Mouse (Mus musculus) fat pad, adult 2 months (tissue): ENCODE data around the gene Gje1.

ENCODE experiments used
- DNase-seq: peaks from one replicate; pipeline ENCODE4 v3.0.0-alpha.2; 2011; ENCODE audit warnings: low read depth, low spot score; ENCODE audit errors: extremely low read depth

The Gje1 gene

DNA sequence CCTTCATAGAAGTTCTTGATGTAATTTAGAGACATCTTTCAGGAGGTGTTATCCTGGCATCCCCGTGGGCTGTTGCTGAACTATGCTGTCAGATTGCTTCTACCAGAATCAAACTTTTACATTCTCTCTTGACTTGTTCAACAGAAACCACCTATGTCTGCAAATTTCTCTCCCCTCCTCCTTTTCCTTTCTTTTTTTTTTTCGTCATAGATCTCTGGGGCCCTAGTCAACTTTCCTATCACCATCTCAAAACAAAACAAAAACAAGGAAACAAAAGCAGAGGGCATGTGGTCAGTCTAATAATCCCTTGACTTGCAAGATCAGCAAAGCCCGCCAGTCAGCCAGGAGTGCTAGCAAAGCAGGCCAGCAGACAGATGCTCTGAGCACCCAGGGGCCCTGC lies at the start of gene Gje1:
Gje1 (minus strand) TSS at position 101 of the 400 bp plus-strand sequence.
- DNase-seq = no peak

DNA sequence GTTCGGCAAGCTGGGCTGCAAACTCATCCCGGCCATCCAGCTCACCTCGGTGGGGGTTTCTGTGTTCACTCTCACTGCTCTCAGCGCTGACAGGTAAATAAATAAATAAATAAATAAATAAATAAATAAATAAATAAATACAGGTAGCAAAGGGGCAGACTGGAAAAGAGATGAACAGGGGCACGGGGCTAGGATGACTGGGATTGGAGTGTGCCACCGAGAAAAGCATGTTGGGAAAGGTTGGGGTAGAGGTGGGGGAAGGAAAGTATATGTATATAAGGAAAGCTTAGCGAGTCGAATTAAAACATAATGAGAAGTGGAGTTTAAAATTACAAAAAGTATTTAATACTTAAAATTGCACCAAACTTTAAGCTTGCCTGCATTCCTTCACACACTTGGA lies 42.6 kb upstream of the Gje1 start:
- no peak for DNase-seq

DNA sequence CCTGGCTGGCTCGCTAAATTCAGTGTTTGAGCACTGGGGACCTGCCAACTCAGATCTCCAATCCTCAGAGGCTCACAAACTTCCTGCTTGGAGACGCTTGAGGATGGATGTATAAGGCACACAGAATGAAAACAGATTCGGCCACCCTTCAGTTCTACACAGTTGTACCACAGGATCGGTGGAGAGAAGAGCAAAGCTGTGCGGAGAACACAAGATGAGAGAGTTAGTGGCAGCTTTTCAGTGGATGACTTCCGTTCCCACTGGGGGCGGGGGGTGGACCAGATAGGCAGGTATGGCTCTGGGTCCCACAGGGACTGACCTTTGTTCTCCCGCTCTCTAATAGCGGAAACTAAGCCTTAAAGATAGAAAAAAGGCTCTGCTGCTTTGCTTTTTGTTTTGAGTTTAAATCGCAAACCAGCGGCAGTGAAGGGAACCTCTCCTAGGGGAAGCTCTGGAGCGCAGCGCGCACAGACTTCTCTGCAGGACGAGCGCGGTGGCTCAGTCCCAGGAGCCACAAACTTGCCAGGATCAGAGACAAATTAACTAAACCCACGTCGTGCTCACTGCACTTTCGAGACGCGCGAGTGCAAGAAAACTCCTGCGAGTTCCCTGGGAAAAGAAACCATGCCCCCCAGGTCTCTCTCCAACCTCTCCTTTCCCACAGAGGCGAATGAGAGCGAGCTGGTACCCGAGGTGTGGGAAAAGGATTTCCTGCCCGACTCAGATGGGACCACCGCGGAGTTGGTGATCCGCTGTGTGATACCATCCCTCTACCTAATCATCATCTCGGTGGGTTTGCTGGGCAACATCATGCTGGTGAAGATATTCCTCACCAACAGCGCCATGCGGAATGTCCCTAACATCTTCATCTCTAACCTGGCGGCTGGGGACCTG lies 41.9 kb upstream of the Gje1 start:
- no peak for DNase-seq

DNA sequence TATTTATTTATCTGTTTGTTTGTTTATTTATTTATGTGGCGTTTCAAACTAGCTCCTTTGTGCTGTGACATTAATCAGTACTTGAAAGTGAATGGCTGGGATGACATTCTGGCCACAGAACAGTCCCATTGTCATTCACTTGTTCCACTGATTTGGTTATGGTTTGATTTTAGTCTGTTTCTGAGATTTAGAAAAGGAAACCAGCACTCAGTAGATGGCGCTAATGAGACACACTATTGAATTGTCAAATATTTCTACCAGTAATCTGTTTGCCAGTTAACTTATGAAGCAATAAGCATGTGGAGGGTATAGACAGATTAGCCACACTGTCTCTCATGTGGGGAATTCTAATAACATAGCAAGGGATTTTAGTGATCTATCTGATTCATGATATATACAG lies 16.3 kb upstream of the Gje1 start:
- no peak for DNase-seq

DNA sequence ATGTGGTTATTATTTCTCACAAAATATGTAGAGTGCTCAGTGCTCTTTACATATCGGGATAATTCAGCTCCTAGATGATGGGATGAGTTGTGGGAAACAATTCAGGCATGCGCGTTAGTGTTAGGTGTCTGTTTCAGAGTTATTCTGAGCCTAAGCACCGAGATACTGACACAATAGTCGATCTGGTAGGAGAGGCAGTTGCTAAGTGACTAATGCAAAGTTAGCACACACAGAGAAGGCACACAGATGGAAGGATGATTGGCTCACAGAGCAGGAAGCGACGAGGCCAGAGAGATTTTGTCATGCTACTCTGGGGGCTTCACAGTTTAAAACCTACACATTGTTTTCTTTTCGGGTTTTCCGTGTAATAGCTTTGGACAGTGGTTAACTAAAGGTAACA lies 7.7 kb upstream of the Gje1 start:
- no peak for DNase-seq

DNA sequence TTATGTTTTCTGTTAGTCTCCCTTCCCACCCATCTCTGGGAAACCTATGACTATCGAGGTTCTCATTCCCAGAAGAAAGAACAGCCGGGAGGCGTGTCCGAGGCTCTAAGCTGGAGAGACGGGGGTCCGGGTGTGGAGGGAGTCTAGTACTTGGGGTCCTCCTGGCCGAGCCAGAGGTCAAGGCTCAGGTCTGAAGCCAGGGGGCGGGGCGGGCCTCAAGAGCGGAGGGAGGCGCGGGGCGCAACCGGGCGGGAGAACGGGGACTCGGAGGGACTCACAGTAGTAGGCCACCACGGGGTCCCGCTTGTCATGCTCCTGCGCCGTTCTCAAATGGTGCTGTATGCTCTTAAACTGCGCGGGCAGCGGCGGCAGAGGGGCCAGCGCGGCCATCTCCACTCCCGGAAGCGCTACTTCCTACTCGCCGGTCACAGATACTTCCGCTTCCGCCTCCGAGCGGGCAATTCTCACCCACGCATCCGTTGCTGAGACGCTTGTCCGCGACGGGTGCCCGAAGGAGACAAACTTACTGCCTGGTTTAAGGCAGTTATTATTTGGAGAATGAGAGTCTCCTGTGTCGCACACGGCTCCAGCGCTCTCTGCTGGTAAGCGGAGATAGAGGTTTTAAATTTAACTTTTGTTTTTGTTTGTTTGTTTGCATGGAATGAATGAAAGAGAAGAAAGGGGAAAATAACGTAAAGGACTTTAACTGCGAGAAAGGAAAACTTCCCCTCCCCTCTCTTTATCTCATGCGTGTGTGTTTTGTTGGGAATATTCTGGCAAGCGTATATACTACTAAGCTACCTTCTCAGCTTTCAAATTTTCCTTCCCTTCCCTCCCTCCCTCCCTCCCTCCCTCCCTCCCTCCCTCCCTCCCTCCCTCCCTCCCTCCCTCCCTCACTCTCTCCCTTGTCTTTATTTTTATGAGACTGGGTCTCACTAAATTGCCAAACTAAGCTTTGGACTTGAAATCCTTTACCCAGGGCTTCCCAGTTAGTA lies 12.6 kb downstream of the Gje1 start, which contains the start of the genes Vta1 and Nmbr:
Vta1 (minus strand) TSS at position 489 of the 995 bp plus-strand sequence.
Nmbr (plus strand) TSS at position 520 of the 995 bp plus-strand sequence.
- DNase-seq = peak; percentile 69

DNA sequence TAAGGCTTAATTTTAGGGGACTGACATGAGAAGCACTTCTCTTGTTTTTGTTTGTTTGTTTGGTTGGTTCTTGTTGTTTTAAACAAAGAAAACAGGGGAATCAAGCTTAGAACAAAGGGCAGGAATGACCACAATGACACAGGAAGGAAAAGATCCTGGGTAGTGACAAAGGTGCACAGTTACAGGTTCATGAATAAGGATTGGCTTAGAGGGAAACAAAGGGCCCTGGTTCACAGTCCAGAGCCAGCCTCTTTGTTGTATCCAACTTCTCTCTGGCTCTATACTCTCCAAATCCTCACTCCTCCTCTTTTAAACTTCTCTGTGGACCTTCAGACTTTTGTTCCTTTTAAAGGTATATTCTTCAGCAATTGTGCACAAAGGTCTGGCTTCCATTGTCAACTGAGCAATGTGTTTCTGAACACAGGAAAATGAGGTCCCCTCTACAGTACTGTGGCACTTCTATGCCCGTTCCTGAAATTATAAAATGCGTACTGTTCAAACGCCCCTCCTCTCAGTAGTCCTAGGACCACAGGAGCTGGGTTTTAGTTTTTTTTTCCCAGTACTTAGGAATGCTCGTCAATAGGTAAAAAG lies 14.1 kb downstream of the Gje1 start:
- DNase-seq = no peak

DNA sequence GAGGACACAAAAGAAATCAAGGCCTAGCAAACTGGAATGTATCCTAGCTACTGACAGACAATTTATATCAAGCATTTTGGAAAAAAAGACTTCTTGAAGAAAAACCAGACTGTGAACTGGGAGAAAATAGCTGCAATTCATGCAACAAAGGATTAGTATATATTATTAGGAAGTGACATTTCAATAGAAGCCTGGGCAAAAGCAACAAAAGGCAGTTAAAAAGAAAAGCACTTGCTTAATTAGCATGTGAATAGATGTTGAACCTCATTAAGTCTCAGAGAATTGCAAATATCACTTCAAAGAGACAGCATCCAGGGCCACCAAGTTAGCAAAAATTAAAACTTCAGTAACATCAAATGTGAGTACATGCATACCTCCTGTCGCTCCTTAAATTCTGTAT lies 14.8 kb downstream of the Gje1 start:
- DNase-seq = no peak

DNA sequence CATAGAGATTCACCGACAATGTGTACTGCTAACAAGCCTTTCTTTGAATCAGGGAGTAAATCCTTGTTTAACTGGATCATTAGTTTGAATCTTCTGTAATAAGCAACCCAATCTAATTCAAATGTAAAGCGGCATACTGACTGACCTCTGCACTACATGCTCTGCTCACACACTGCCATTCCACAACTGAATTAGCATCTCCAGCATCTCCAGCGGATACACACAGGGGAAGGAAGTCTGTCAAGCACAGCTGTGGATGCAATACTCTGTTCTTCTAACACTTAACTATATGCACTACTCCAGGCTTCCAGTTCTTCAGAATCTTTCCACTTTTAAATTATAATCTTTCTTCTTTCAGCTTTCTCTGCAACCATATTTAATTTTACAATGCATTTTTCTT lies 27.7 kb downstream of the Gje1 start:
- DNase-seq = no peak

DNA sequence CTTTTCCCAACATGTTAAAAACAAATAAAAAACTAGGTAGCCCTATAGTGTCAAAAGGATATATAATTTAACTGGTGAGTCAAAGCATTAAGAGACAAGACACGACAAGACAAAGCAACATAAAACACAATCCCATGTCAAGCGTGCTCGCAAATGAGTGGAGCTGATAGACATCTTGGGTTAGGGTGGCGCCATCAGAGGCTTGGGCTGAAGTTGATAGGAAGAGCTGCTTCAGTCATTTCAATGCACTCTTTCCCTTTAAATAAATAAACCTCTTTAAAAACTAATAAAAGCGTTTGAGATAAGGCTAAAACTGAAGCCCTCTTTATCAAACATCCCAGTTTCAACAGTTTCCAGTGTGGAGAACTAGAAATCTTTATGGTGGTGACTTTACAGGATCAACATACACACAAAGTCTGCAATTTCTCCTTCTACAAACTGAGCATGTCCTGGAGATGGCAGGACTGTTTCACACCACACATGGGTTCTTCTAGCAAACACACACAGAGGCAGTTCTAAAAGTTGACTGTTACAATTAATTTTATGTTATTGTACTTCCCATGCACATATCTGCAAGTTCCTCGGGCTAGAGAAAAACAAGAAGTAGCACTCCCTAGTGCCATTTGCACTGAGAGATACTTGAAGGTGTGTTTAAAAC lies 29.1 kb downstream of the Gje1 start:
- DNase-seq = no peak

DNA sequence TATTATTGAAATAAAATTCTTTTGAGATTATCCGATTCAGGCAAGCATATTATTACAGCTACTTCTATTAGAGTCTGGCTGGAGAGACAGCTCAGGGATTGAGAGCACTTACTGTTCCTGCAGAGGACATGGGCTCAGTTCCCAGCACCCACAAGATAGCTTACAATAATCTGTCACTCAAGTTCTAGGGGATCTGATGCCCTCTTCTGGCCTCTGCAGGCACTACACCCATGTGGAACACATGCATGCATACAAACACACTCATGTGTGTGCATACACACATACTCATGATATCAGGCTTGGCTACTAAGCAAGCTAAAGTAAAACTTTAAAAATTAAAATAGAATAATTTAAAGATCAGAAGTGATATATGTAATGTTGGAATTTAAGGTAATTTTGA lies 32.4 kb downstream of the Gje1 start:
- DNase-seq = no peak

DNA sequence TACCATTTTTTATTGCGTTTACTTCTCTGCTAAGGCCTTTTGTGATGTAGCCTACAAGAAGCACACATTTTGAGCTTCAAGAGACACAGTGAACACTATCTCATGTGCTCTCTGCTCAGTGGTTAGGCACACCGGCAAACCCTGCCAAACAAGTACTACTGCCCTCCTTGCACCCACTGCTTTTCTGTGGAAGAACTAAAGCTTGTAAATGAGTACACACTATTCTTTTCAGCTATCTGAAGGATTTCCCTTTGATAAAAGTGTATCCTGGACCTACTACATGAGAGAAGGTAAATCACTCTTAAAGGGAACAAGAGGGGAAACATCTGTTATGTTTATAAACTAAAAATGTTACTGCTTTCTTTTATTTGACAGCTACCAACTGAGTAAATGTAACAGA lies 51.9 kb downstream of the Gje1 start:
- no peak for DNase-seq
